Mouse (Mus musculus) testis, adult 2 months (tissue): Measurements from ENCODE around the gene Oca2. TPM values are rescaled to one million over a fixed set of nuclear protein-coding genes. Genes with fewer than 3 reads are reported as not detected.

Experiments used
- H3K27ac ChIP-seq: fragments of 200-500 bp; 2 replicates; pipeline ENCODE4 v1.5.1; 2012; ENCODE audit warnings: low read depth, low read length; ENCODE audit not compliant: control insufficient read depth, insufficient read depth
- H3K27me3 ChIP-seq: fragments of 200-500 bp; 2 replicates; pipeline ENCODE4 v1.6.1; 2012; ENCODE audit warnings: mild to moderate bottlenecking, low read length, moderate library complexity; ENCODE audit not compliant: control insufficient read depth, insufficient read depth
- H3K36me3 ChIP-seq: fragments of 200-500 bp; 2 replicates; pipeline ENCODE4 v1.6.1; 2012; ENCODE audit warnings: mild to moderate bottlenecking, low read length; ENCODE audit not compliant: control insufficient read depth, insufficient read depth
- H3K4me1 ChIP-seq: fragments of 200-500 bp; 2 replicates; pipeline ENCODE4 v1.6.1; 2012; ENCODE audit warnings: low read length; ENCODE audit not compliant: control insufficient read depth, insufficient read depth
- H3K4me3 ChIP-seq: fragments of 200-500 bp; 2 replicates; pipeline ENCODE4 v1.5.1; 2012; ENCODE audit warnings: low read depth, mild to moderate bottlenecking, low read length, moderate library complexity, mixed read lengths; ENCODE audit not compliant: control insufficient read depth
- CTCF ChIP-seq: fragments of 200-500 bp; IDR thresholded peaks from 2 replicates; pipeline ENCODE4 v1.5.1; 2012; ENCODE audit warnings: low read depth, mild to moderate bottlenecking, inconsistent platforms, low read length, moderate library complexity; ENCODE audit not compliant: control insufficient read depth, insufficient read depth, insufficient replicate concordance
- POLR2A ChIP-seq: fragments of 200-500 bp; IDR thresholded peaks from 2 replicates; pipeline ENCODE4 v1.6.1; 2012; ENCODE audit warnings: low read depth, mild to moderate bottlenecking, inconsistent platforms, low read length, moderate library complexity; ENCODE audit not compliant: control insufficient read depth
- polyA plus RNA-seq: library from polyadenylated mRNA; depleted of rRNA; stranded (reverse); fragments of >200 nt; gene quantifications from 2 replicates; pipeline ENCODE4 v1.2.3, GENCODE M21; 2012

Gene Oca2
- polyA plus RNA-seq, 1 experiment, result 2.8 TPM

DNA sequence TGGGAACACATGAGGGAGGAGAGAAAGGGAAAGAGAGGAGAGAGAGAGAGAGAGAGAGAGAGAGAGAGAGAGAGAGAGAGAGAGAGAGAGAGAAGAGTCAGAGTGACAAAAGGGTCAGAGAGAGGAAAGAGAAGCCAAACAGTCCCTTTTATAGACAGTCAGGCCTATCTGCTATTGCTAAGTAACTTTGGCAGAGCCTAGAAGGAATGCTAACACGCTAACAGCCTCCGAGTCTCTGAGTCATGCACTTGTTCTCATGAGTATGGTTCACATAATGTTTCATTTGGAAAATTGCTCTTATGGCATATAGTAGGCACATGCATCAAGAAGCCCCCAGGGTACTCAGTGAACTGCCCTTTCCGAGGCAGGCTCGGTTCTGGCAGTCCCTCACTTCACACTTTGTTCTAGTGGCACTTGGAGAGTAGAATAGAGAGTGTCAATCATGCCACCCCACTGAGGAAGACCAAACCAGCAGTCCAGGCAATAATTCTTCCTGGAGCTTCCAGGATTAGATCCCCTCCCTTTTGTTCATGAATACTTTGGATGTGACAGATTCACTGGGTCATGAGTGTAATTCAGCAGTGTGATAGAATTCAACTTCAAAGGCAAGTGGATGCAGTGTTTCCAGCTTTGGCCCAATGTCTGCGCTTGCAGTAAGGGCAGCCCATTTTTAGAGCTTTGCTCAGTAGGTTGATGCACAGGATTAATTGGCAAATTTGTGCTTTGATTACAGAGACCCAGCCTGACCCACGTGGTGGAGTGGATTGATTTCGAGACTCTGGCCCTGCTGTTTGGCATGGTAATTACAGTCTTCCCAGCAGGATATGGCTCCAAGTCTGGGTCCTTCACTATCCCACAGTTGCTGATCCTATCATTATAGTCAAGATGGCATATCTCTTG is 76.3 kb downstream of the Oca2 start:
- Histone ChIP-seq H3K4me3 (no peak overlapping the region), H3K27ac (no peak overlapping the region), H3K36me3 (no peaks in the 10 kb centered on the region), H3K4me1 (no peaks in the 10 kb centered on the region), H3K27me3 (no peaks in the 10 kb centered on the region)
- TF ChIP-seq CTCF (no peak), POLR2A (no peak)

DNA sequence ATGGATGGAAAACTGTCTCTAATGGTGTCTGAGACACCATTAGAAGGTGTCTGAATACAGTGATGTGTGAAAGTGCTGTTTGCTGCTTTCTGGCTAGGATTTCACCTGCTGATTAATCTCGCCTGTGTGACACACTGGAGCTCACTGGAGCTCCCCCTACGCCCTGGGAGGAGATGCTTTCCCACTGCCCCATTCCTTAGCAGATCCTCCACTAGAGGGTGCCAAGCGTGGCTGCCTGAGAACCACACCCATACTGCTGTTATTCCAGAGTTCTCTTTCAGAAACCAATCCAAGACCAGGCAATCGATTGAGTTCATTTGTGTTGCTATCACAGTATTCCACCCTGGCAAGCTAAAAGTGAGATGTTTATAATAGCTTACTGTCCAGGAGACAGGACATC is 88.2 kb downstream of the Oca2 start:
- Histone ChIP-seq H3K4me1 (no peaks in the 10 kb centered on the region), H3K27ac (no peak overlapping the region), H3K4me3 (no peak overlapping the region), H3K36me3 (no peaks in the 10 kb centered on the region), H3K27me3 (no peaks in the 10 kb centered on the region)
- TF ChIP-seq CTCF (peak; percentile 11; the same call in 1 of the 2 replicates), POLR2A (no peak)

DNA sequence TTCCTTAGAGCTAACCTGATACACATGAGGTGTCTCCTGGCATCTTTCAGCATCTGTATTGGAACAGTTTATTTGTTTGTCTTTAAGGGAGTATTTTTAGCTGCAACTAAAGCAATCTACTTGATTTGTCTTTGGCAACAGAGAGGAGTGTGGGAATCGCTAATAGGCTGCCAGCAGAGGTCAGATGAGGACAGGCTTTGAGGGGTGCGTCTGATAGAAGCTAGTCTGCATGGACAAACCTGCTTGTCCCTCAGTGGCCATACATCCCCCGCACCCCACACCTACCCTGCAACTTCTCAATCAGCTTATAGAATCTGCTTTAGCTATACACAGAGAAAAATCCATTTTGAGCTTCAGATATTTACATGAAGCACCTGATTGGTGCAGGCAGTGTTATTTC is 109.0 kb downstream of the Oca2 start:
- H3K27me3 ChIP-seq, result no peaks in the 10 kb centered on the region
- H3K36me3 ChIP-seq, result no peaks in the 10 kb centered on the region
- H3K4me1 ChIP-seq, result no peaks in the 10 kb centered on the region
- TF ChIP-seq POLR2A (no peak), CTCF (no peak)
- H3K4me3 ChIP-seq, result no peak overlapping the region
- H3K27ac ChIP-seq, result no peak overlapping the region

DNA sequence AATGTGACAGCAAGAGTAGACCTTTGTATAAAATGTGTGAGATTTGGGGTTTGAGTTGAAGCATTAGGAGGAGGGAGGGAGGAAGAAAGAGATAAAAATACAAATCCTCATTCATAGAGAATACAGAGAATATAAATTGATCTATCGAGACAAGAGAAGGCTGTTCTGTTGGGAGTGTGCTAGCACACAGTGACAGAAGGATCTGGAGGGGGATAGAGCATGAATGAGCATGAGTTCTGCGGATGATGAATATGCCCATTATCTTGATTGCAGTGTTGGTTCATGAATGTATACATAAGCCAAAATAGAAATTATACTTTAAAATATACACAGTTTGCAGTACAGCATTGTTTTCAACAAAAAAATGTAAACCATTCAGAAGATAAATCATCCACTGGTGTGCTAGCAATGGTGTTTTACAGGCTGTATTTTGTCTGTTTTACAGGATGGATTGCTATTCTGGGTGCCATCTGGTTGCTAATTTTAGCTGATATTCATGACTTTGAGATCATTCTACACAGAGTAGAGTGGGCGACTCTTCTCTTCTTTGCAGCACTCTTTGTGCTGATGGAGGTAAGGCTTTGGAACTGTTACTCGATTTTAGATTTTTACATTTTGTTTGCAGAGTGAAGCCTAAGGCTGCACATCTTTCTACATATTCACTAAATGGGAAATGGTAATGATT is 117.2 kb downstream of the Oca2 start:
- TF ChIP-seq CTCF, result no peak
- TF ChIP-seq POLR2A, result no peak
- Histone ChIP-seq H3K27ac (no peak overlapping the region), H3K4me3 (no peak overlapping the region), H3K4me1 (no peaks in the 10 kb centered on the region), H3K27me3 (no peaks in the 10 kb centered on the region), H3K36me3 (no peaks in the 10 kb centered on the region)

DNA sequence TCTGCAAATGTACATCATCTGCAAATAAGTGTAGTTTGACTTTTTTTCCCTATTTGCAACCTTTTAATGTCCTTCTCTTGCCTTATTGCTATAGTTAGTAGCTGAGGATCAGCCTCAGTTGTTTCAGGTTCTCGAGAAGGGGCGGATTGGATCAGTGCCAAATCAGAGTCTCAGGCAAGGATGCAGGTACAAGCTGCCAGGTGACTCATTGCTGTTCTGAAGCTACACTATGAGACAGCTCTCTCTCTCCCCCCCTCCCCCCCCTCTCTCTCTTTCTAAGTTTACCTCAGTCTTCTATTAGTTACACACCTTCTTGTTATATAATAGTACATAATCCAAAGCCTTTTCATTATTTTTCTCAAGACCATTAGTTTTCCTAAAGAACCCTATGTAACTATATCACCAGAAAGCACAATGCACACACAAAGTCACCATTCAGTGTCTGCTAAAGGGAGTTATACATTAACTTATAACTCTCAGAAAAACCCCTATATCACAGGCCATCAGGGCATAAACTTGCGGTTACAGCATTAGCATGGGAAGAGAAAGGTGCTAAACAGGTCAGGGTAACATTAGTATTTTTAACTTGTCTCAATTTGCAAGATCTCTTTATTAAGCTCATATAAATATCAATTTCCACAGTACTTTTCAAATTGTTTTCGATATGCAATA is 142.3 kb downstream of the Oca2 start:
- no peaks in the 10 kb centered on the region for H3K36me3 ChIP-seq
- no peaks in the 10 kb centered on the region for H3K4me1 ChIP-seq
- no peak overlapping the region for H3K4me3 ChIP-seq
- no peaks in the 10 kb centered on the region for H3K27me3 ChIP-seq
- no peak for TF ChIP-seq CTCF
- TF ChIP-seq POLR2A, result no peak
- no peak overlapping the region for H3K27ac ChIP-seq

DNA sequence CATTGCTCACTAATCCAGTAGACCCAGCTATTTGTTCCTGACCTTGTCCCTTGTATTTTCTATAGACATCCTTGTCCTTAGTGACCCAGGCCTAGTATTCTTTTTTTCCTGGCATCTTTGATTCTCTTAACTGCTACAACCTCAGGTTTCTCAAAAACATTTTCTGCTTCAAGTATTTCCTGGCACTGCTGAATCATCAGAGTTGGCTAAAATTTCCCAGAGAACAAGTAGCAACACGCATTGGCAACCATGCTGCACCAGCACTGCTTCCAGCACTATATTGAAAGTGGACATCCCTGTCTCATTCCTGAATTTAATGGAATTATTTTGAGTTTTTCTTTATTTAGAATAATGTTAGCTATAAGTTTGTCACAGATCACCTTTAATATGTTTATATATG is 143.1 kb downstream of the Oca2 start:
- Histone ChIP-seq H3K4me1 (no peaks in the 10 kb centered on the region), H3K4me3 (no peak overlapping the region), H3K27ac (no peak overlapping the region), H3K36me3 (no peaks in the 10 kb centered on the region), H3K27me3 (no peaks in the 10 kb centered on the region)
- TF ChIP-seq POLR2A (no peak), CTCF (no peak)

DNA sequence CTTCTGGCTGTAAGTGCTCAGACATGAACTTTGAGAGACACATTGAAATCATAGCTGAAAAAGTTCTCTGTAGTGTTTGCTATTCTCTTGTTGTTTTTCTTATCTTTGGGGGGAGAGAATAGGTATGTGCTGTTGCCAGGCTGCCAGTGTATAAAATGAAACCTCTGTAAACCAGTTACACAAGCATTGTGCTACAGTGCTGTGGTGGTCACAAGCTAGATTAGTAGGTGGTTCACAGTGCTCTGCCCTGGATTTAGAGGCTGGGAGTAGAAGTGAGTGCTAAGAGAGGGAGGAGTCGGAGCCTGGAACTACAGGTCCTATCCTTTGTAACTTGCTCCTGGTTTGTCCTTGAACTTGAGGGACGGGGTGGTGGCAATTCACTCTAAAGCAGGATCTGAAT is 148.7 kb downstream of the Oca2 start:
- Histone ChIP-seq H3K27ac (no peak overlapping the region), H3K4me3 (no peak overlapping the region), H3K27me3 (no peaks in the 10 kb centered on the region), H3K36me3 (no peaks in the 10 kb centered on the region), H3K4me1 (no peaks in the 10 kb centered on the region)
- TF ChIP-seq CTCF, result no peak
- TF ChIP-seq POLR2A, result no peak
